ENCODE assay signal across 9 mouse cellular contexts in the genomic region with DNA sequence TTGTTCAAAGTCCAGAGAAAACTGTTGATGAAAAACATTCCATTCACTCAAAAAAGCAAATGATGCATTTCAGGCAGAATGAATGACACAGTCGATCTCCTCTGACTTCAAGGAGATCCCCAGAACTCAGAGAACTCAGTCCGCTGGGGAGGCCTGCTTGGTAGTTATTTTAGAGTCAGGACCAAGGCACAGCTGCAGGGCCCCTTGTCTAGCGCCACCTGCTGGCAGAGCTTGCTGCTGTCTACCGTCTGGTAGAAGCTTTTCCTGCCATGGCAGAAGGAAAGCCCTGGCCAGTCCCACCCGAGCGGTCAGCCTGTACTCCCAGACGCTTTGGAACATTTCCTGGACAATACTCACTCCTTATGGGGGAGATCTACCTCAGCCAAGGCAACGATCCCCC. TPM values are rescaled to one million over a fixed set of nuclear protein-coding genes. Genes with fewer than 3 reads are reported as not detected.
A peak's percentile ranks its signal among the peaks of the same experiment; 100 is the strongest.
DNase-seq lines count a peak whose midpoint lies in the region; ATAC-seq and TF ChIP-seq lines count a peak whose summit lies in the region.
"Had no signal": no experiment of that assay in that cellular context is flagged by ENCODE, and none has a peak within 500 bp of the region (broad histone marks: within the 10 kb centered on the region; RNA-seq: fewer than 3 reads in every experiment).

No protein-coding gene starts in this region.

- WGBS in forebrain, embryonic 10.5 days = 31% methylated on average over 8 of the region's 8 CpGs
- 34% methylated on average over 8 of the region's 8 CpGs for WGBS in forebrain, embryonic 13.5 days
- WGBS in heart, embryonic 10.5 days = 27% methylated on average over 8 of the region's 8 CpGs
- 27% methylated on average over 8 of the region's 8 CpGs for WGBS in spleen, adult 2 months

- H3K4me3 ChIP-seq in forebrain, embryonic 10.5 days = no peak overlapping the region
- H3K4me3 ChIP-seq in forebrain, embryonic 13.5 days = no peak overlapping the region
- no peak overlapping the region for H3K4me3 ChIP-seq in heart, embryonic 10.5 days
- H3K4me3 ChIP-seq in spleen, adult 2 months (ENCODE audit: extremely low read depth, insufficient read depth, insufficient read length) = no peak overlapping the region
- H3K4me3 ChIP-seq: liver, embryonic 15.5 days had no signal

- DNase-seq in forebrain, embryonic 10.5 days (ENCODE audit: extremely low spot score, low spot score) = peak; percentile 72
- DNase-seq in adrenal gland, adult (ENCODE audit: inconsistent age in 2 of 2, low spot score in 1 of 2) = peak; percentile 85 to 94
- peak; percentile 85 for DNase-seq in heart, embryonic 10.5 days (ENCODE audit: low spot score)
- DNase-seq in layer of hippocampus, postnatal 10 days (ENCODE audit: low spot score in 2 of 2) = peak; percentile 86 to 87
- peak; percentile 81 to 90 for DNase-seq in lung, postnatal 4 days
- peak; percentile 32 to 85 for DNase-seq in spleen, adult 2 months (ENCODE audit: low read depth in 1 of 2, low spot score in 2 of 2)

- no peak for TF ChIP-seq POLR2A in spleen, adult 2 months (IDR thresholded peaks at IDR 0.05; ENCODE audit: low read depth, low read length)

- no peaks in the 10 kb centered on the region for H3K27me3 ChIP-seq in forebrain, embryonic 10.5 days (ENCODE audit: poor library complexity, severe bottlenecking)
- H3K27me3 ChIP-seq in forebrain, embryonic 13.5 days = no peaks in the 10 kb centered on the region
- peaks cover 7% of the 10 kb centered on the region for H3K27me3 ChIP-seq in heart, embryonic 10.5 days (ENCODE audit: insufficient read depth, poor library complexity, severe bottlenecking)
- H3K27me3 ChIP-seq in spleen, adult 2 months (ENCODE audit: control insufficient read depth, insufficient read depth, low read length) = no peaks in the 10 kb centered on the region
- H3K27me3 ChIP-seq: liver, embryonic 15.5 days had no signal

- H3K27ac ChIP-seq in forebrain, embryonic 10.5 days = no peak overlapping the region
- H3K27ac ChIP-seq in forebrain, embryonic 13.5 days = no peak overlapping the region
- no peak overlapping the region for H3K27ac ChIP-seq in heart, embryonic 10.5 days
- H3K27ac ChIP-seq in spleen, adult 2 months (ENCODE audit: insufficient read depth, low read length) = no peak overlapping the region
- H3K27ac ChIP-seq: liver, embryonic 15.5 days had no signal

- peaks cover 15% of the 10 kb centered on the region for H3K4me1 ChIP-seq in forebrain, embryonic 10.5 days
- H3K4me1 ChIP-seq in forebrain, embryonic 13.5 days = no peaks in the 10 kb centered on the region
- peaks cover 12% of the 10 kb centered on the region; the same call in 1 of the 2 replicates for H3K4me1 ChIP-seq in heart, embryonic 10.5 days
- no peaks in the 10 kb centered on the region for H3K4me1 ChIP-seq in spleen, adult 2 months (ENCODE audit: control insufficient read depth, insufficient read depth, insufficient read length)

- ATAC-seq in forebrain, embryonic 13.5 days = no peak
- ATAC-seq in common myeloid progenitor, adult 5-6 weeks (replicated peaks; ENCODE audit: low read depth, poor library complexity, severe bottlenecking) = peak; percentile 83

- no peaks in the 10 kb centered on the region for H3K36me3 ChIP-seq in forebrain, embryonic 10.5 days (replicated peaks)
- no peaks in the 10 kb centered on the region for H3K36me3 ChIP-seq in forebrain, embryonic 13.5 days (ENCODE audit: poor library complexity, severe bottlenecking)
- no peaks in the 10 kb centered on the region for H3K36me3 ChIP-seq in heart, embryonic 10.5 days
- H3K36me3 ChIP-seq in spleen, adult 2 months (ENCODE audit: control insufficient read depth, insufficient read depth, low read length) = peaks cover 22% of the 10 kb centered on the region
- H3K36me3 ChIP-seq: liver, embryonic 15.5 days had no signal

- no peak overlapping the region for H3K4me2 ChIP-seq in forebrain, embryonic 13.5 days
- H3K4me2 ChIP-seq: liver, embryonic 15.5 days had no signal

- peak; percentile 95 for TF ChIP-seq CTCF in spleen, adult 2 months (IDR thresholded peaks at IDR 0.05; ENCODE audit: extremely low read depth, insufficient read depth, insufficient read length, insufficient replicate concordance)

- no peaks in the 10 kb centered on the region for H3K9me3 ChIP-seq in forebrain, embryonic 10.5 days
- no peaks in the 10 kb centered on the region for H3K9me3 ChIP-seq in forebrain, embryonic 13.5 days (replicated peaks)
- H3K9me3 ChIP-seq in heart, embryonic 10.5 days = no peaks in the 10 kb centered on the region
- H3K9me3 ChIP-seq: liver, embryonic 15.5 days had no signal

- H3K9ac ChIP-seq in forebrain, embryonic 13.5 days = no peak overlapping the region
- H3K9ac ChIP-seq: liver, embryonic 15.5 days had no signal

RNA-seq across cellular contexts. Expression of a gene that starts 14.9 kb away (rescaled TPM):
- polyA plus RNA-seq in forebrain, embryonic 10.5 days (2016; fragmentation: Nextera tagmentation; extraction: Ambion mirVana) = 62.0 and 64.5 TPM in 2 replicates
- 57.8 and 63.6 TPM in 2 replicates for polyA plus RNA-seq in forebrain, embryonic 13.5 days (2015; fragmentation: Nextera tagmentation; extraction: Ambion mirVana)
- total RNA-seq in common myeloid progenitor, adult 5-6 weeks (2017) = 35.5 and 47.4 TPM in 2 replicates
- polyA plus RNA-seq in heart, embryonic 10.5 days (2016; fragmentation: Nextera tagmentation; extraction: Ambion mirVana) = 94.9 and 97.0 TPM in 2 replicates
- 10 to 100 TPM; 71.6 to 82.0 TPM for total RNA-seq in layer of hippocampus, postnatal 10 days (2021)
- 63.4 and 65.3 TPM in 2 replicates for polyA plus RNA-seq in spleen, adult 2 months (2012; rRNA removed)

RNA-seq across cellular contexts. Expression of a gene that starts 36.6 kb away (rescaled TPM):
- polyA plus RNA-seq in forebrain, embryonic 10.5 days (2016; fragmentation: Nextera tagmentation; extraction: Ambion mirVana) = 0.44 and 0.76 TPM in 2 replicates
- polyA plus RNA-seq in forebrain, embryonic 13.5 days (2015; fragmentation: Nextera tagmentation; extraction: Ambion mirVana) = 0.34 and 0.37 TPM in 2 replicates
- 12.4 and 18.4 TPM in 2 replicates for total RNA-seq in common myeloid progenitor, adult 5-6 weeks (2017)
- 2.4 and 3.6 TPM in 2 replicates for polyA plus RNA-seq in heart, embryonic 10.5 days (2016; fragmentation: Nextera tagmentation; extraction: Ambion mirVana)
- 1 to 10 TPM; 3.5 to 3.8 TPM for total RNA-seq in layer of hippocampus, postnatal 10 days (2021)
- polyA plus RNA-seq in spleen, adult 2 months (2012; rRNA removed) = 154 and 176 TPM in 2 replicates

RNA-seq across cellular contexts. Expression of a gene that starts 39.2 kb away (rescaled TPM):
- polyA plus RNA-seq in forebrain, embryonic 10.5 days (2016; fragmentation: Nextera tagmentation; extraction: Ambion mirVana) = 439 and 448 TPM in 2 replicates
- 329 and 347 TPM in 2 replicates for polyA plus RNA-seq in forebrain, embryonic 13.5 days (2015; fragmentation: Nextera tagmentation; extraction: Ambion mirVana)
- total RNA-seq in common myeloid progenitor, adult 5-6 weeks (2017) = 147 and 170 TPM in 2 replicates
- 235 and 306 TPM in 2 replicates for polyA plus RNA-seq in heart, embryonic 10.5 days (2016; fragmentation: Nextera tagmentation; extraction: Ambion mirVana)
- 100 to 1,000 TPM; 129 to 156 TPM for total RNA-seq in layer of hippocampus, postnatal 10 days (2021)
- 131 and 154 TPM in 2 replicates for polyA plus RNA-seq in spleen, adult 2 months (2012; rRNA removed)

RNA-seq across cellular contexts. Expression of a gene that starts 39.3 kb away (rescaled TPM):
- 3.1 and 3.4 TPM in 2 replicates for polyA plus RNA-seq in forebrain, embryonic 10.5 days (2016; fragmentation: Nextera tagmentation; extraction: Ambion mirVana)
- polyA plus RNA-seq in forebrain, embryonic 13.5 days (2015; fragmentation: Nextera tagmentation; extraction: Ambion mirVana) = 2.3 TPM in 1 of 2 replicates, not detected in the other
- not detected in 2 replicates for total RNA-seq in common myeloid progenitor, adult 5-6 weeks (2017)
- 2.1 and 2.7 TPM in 2 replicates for polyA plus RNA-seq in heart, embryonic 10.5 days (2016; fragmentation: Nextera tagmentation; extraction: Ambion mirVana)
- 10 to 100 TPM; 17.9 to 34.8 TPM for total RNA-seq in layer of hippocampus, postnatal 10 days (2021)
- not detected in 2 replicates for polyA plus RNA-seq in spleen, adult 2 months (2012; rRNA removed)

RNA-seq across cellular contexts. Expression of a gene that starts 51.1 kb away (rescaled TPM):
- polyA plus RNA-seq in forebrain, embryonic 10.5 days (2016; fragmentation: Nextera tagmentation; extraction: Ambion mirVana) = 41.2 and 43.2 TPM in 2 replicates
- 37.5 and 38.7 TPM in 2 replicates for polyA plus RNA-seq in forebrain, embryonic 13.5 days (2015; fragmentation: Nextera tagmentation; extraction: Ambion mirVana)
- 23.1 and 32.5 TPM in 2 replicates for total RNA-seq in common myeloid progenitor, adult 5-6 weeks (2017)
- polyA plus RNA-seq in heart, embryonic 10.5 days (2016; fragmentation: Nextera tagmentation; extraction: Ambion mirVana) = 30.7 and 45.6 TPM in 2 replicates
- total RNA-seq in layer of hippocampus, postnatal 10 days (2021) = 10 to 100 TPM; 36.5 to 39.7 TPM
- polyA plus RNA-seq in spleen, adult 2 months (2012; rRNA removed) = 21.1 and 25.6 TPM in 2 replicates

Comparison
In these comparisons a context has a peak if more than half of its experiments do, and no peak if none do; other contexts are left out.
1. RNA of a gene that starts 36.6 kb away (polyA plus RNA-seq): 154 to 176 TPM in spleen, adult 2 months; 2.4 to 3.6 TPM in heart, embryonic 10.5 days, 0.44 to 0.76 TPM in forebrain, embryonic 10.5 days and 0.34 to 0.37 TPM in forebrain, embryonic 13.5 days; every median in the first group is over 10 times any median in the second.
2. Peak in every context shown above with its lines, with median percentiles within 50 percentile points of each other: DNase-seq.